Mouse (Mus musculus) MEL (cell line): ENCODE measurements around the gene Tmem115.

Source experiments
- CHD2 ChIP-seq: IDR thresholded peaks from 2 replicates; pipeline ENCODE4 v1.6.1; 2011; ENCODE audit warnings: low read length, improper control_type of control experiment
- CTCF ChIP-seq, 3 experiments: IDR thresholded peaks in 2 of 3; conservative IDR thresholded peaks in 1 of 3; 2 replicates each; pipeline ENCODE4 v1.5.1; 2011 to 2012; ENCODE audit warnings: low read length in 3 of 3, low read depth in 2 of 3, mild to moderate bottlenecking in 2 of 3, improper control_type of control experiment in 1 of 3, inconsistent platforms in 1 of 3, mixed read lengths in 1 of 3, moderate library complexity in 1 of 3; ENCODE audit not compliant: control insufficient read depth in 1 of 3, insufficient read depth in 1 of 3, poor library complexity in 1 of 3, severe bottlenecking in 1 of 3
- ELF1 ChIP-seq: IDR thresholded peaks from 2 replicates; pipeline ENCODE4 v1.6.1; 2014; ENCODE audit warnings: low read depth, mild to moderate bottlenecking, inconsistent platforms, low read length, improper control_type of control experiment, moderate library complexity
- GATA1 ChIP-seq: IDR thresholded peaks from 2 replicates; pipeline ENCODE4 v1.6.1; 2011; ENCODE audit warnings: low read depth, low read length, improper control_type of control experiment
- MEF2A ChIP-seq: IDR thresholded peaks from 2 replicates; pipeline ENCODE4 v1.6.1; 2014; ENCODE audit warnings: low read depth, mild to moderate bottlenecking, inconsistent platforms, low read length, improper control_type of control experiment; ENCODE audit not compliant: poor library complexity, insufficient replicate concordance, severe bottlenecking; ENCODE audit errors: extremely low read depth
- POLR2A ChIP-seq, 2 experiments: IDR thresholded peaks; 2 replicates each; pipeline ENCODE4 v1.6.1; 2011 to 2012; ENCODE audit warnings: low read length in 2 of 2, mild to moderate bottlenecking in 2 of 2, control low read depth in 1 of 2, improper control_type of control experiment in 1 of 2, low read depth in 1 of 2, moderate library complexity in 1 of 2; ENCODE audit not compliant: control insufficient read depth in 1 of 2, insufficient read depth in 1 of 2, poor library complexity in 1 of 2
- RCOR1 ChIP-seq: IDR thresholded peaks from 2 replicates; pipeline ENCODE4 v1.6.1; 2012; ENCODE audit warnings: low read depth, mild to moderate bottlenecking, inconsistent platforms, low read length, improper control_type of control experiment
- TAL1 ChIP-seq: IDR thresholded peaks from 2 replicates; pipeline ENCODE4 v1.6.1; 2012; ENCODE audit warnings: mild to moderate bottlenecking, inconsistent platforms, low read length, moderate library complexity, mixed read lengths
- USF2 ChIP-seq, 2 experiments: IDR thresholded peaks; 2 replicates each; pipeline ENCODE4 v1.6.1; 2011 to 2012; ENCODE audit warnings: improper control_type of control experiment in 2 of 2, low read length in 2 of 2, borderline replicate concordance in 1 of 2, inconsistent platforms in 1 of 2, low read depth in 1 of 2, mild to moderate bottlenecking in 1 of 2; ENCODE audit not compliant: insufficient read depth in 1 of 2
- ZC3H11A ChIP-seq: IDR thresholded peaks from 2 replicates; pipeline ENCODE4 v1.6.1; 2012; ENCODE audit warnings: low read depth, mild to moderate bottlenecking, inconsistent platforms, low read length, improper control_type of control experiment
- ZNF384 ChIP-seq: IDR thresholded peaks from 2 replicates; pipeline ENCODE4 v1.6.1; 2012; ENCODE audit warnings: low read depth, mild to moderate bottlenecking, inconsistent platforms, low read length, improper control_type of control experiment

DNA sequence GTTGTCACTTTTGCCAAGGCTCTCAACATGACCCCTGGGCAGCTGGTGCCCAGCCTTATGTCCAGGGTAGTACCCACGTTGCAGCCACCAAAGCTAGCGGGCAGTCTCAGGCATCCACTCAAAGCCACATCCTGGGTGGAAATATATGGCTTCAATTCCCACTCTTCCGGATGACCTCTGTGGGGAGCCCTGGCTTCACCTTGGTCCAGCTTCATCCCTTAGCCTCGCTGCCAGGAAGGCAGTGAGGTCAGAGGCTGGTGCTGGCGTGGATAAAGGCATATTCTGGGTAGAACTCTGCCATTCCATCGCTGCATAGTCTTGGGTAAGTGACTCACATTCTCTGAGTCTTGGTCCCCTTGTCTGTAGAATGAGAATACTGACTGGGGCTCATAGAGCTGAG, 49.0 kb upstream of the Tmem115 start:
- no peak for TF ChIP-seq CHD2
- TF ChIP-seq ELF1, result no peak
- TF ChIP-seq RCOR1, result no peak
- no peak for TF ChIP-seq GATA1
- TF ChIP-seq TAL1, result no peak
- no peak for TF ChIP-seq POLR2A (IDR thresholded peaks at IDR 0.05; ENCODE audit: control insufficient read depth in 1 of 2, insufficient read depth in 1 of 2, low read depth in 1 of 2, low read length in 2 of 2, poor library complexity in 1 of 2)
- TF ChIP-seq ZNF384, result no peak
- no peak for TF ChIP-seq CTCF (IDR thresholded peaks at IDR 0.05 in 2 of 3, conservative IDR thresholded peaks at IDR 0.05 in 1 of 3; ENCODE audit: control insufficient read depth in 1 of 3, insufficient read depth in 1 of 3, low read depth in 2 of 3, low read length in 3 of 3, poor library complexity in 1 of 3, severe bottlenecking in 1 of 3)
- no peak for TF ChIP-seq MEF2A
- no peak for TF ChIP-seq ZC3H11A
- no peak for TF ChIP-seq USF2 (IDR thresholded peaks at IDR 0.05; ENCODE audit: borderline replicate concordance in 1 of 2, insufficient read depth in 1 of 2, low read depth in 1 of 2, low read length in 2 of 2)
